In genomic region chr4:84356468-84357153, GRCm38 (mm10) we compare ENCODE assay signal across 13 mouse cellular contexts.
A peak's percentile ranks its signal among the peaks of the same experiment; 100 is the strongest.
DNase-seq lines count a peak whose midpoint lies in the region; ATAC-seq and TF ChIP-seq lines count a peak whose summit lies in the region.
"Had no signal": no experiment of that assay in that cellular context is flagged by ENCODE, and none has a peak within 500 bp of the region (broad histone marks: within the 10 kb centered on the region; RNA-seq: fewer than 3 reads in every experiment).

No protein-coding gene starts in this region.

- H3K27ac ChIP-seq in forebrain, embryonic 11.5 days (ENCODE audit: low read depth, low read length), result peak overlapping the region; percentile 26; the same call in 1 of the 2 replicates
- no peak overlapping the region for H3K27ac ChIP-seq in forebrain, postnatal 0 days (ENCODE audit: low read depth, low read length)
- peak overlapping the region; percentile 76 for H3K27ac ChIP-seq in hindbrain, embryonic 10.5 days
- H3K27ac ChIP-seq in midbrain, embryonic 12.5 days (replicated peaks), result peak overlapping the region; percentile 63
- H3K27ac ChIP-seq: embryonic facial prominence, embryonic 15.5 days; gastrocnemius, adult 2 months had no signal

- H3K9me3 ChIP-seq in forebrain, embryonic 11.5 days (ENCODE audit: control insufficient read depth, low read length), result no peaks in the 10 kb centered on the region
- H3K9me3 ChIP-seq in forebrain, postnatal 0 days (ENCODE audit: low read length), result no peaks in the 10 kb centered on the region
- H3K9me3 ChIP-seq in hindbrain, embryonic 10.5 days, result no peaks in the 10 kb centered on the region
- H3K9me3 ChIP-seq in midbrain, embryonic 12.5 days, result no peaks in the 10 kb centered on the region
- H3K9me3 ChIP-seq: embryonic facial prominence, embryonic 15.5 days had no signal

- WGBS in forebrain, embryonic 11.5 days, result 25% methylated on average over 8 of the region's 8 CpGs
- WGBS in forebrain, postnatal 0 days, result 30% methylated on average over 8 of the region's 8 CpGs
- WGBS in hindbrain, embryonic 10.5 days, result 15% methylated on average over 8 of the region's 8 CpGs
- 15% methylated on average over 8 of the region's 8 CpGs for WGBS in midbrain, embryonic 12.5 days

- no peaks in the 10 kb centered on the region for H3K36me3 ChIP-seq in forebrain, embryonic 11.5 days (ENCODE audit: control insufficient read depth, insufficient read depth, low read length)
- no peaks in the 10 kb centered on the region for H3K36me3 ChIP-seq in forebrain, postnatal 0 days (ENCODE audit: insufficient read depth)
- no peaks in the 10 kb centered on the region for H3K36me3 ChIP-seq in hindbrain, embryonic 10.5 days
- no peaks in the 10 kb centered on the region for H3K36me3 ChIP-seq in midbrain, embryonic 12.5 days
- H3K36me3 ChIP-seq: embryonic facial prominence, embryonic 15.5 days had no signal

- H3K4me2 ChIP-seq in forebrain, embryonic 11.5 days (ENCODE audit: low read depth, low read length, severe bottlenecking), result no peak overlapping the region
- H3K4me2 ChIP-seq in forebrain, postnatal 0 days (ENCODE audit: low read depth), result no peak overlapping the region
- no peak overlapping the region; the same call in 1 of the 2 replicates for H3K4me2 ChIP-seq in midbrain, embryonic 12.5 days (replicated peaks)
- H3K4me2 ChIP-seq: embryonic facial prominence, embryonic 15.5 days had no signal

- peaks cover 6% of the 10 kb centered on the region; the same call in 1 of the 2 replicates for H3K4me1 ChIP-seq in forebrain, embryonic 11.5 days (replicated peaks; ENCODE audit: control insufficient read depth, insufficient read depth, low read length)
- H3K4me1 ChIP-seq in forebrain, postnatal 0 days (ENCODE audit: insufficient read depth), result no peaks in the 10 kb centered on the region
- peaks cover 27% of the 10 kb centered on the region for H3K4me1 ChIP-seq in hindbrain, embryonic 10.5 days (replicated peaks)
- H3K4me1 ChIP-seq in midbrain, embryonic 12.5 days, result peaks cover 20% of the 10 kb centered on the region

- H3K27me3 ChIP-seq in forebrain, embryonic 11.5 days (ENCODE audit: control insufficient read depth, insufficient read depth, low read length), result no peaks in the 10 kb centered on the region
- H3K27me3 ChIP-seq in forebrain, postnatal 0 days (ENCODE audit: insufficient read depth, low read length), result no peaks in the 10 kb centered on the region; the same call in 1 of the 2 replicates
- H3K27me3 ChIP-seq in hindbrain, embryonic 10.5 days (ENCODE audit: insufficient read depth, poor library complexity, severe bottlenecking), result no peaks in the 10 kb centered on the region
- H3K27me3 ChIP-seq in midbrain, embryonic 12.5 days, result no peaks in the 10 kb centered on the region
- H3K27me3 ChIP-seq: embryonic facial prominence, embryonic 15.5 days had no signal

- no peak overlapping the region for H3K9ac ChIP-seq in forebrain, embryonic 11.5 days (ENCODE audit: low read length)
- no peak overlapping the region for H3K9ac ChIP-seq in forebrain, postnatal 0 days
- H3K9ac ChIP-seq in midbrain, embryonic 12.5 days (replicated peaks), result no peak overlapping the region
- H3K9ac ChIP-seq: embryonic facial prominence, embryonic 15.5 days had no signal

- no peak overlapping the region for H3K4me3 ChIP-seq in forebrain, embryonic 11.5 days (ENCODE audit: low read depth, low read length)
- no peak overlapping the region for H3K4me3 ChIP-seq in forebrain, postnatal 0 days (ENCODE audit: low read depth, low read length)
- H3K4me3 ChIP-seq in hindbrain, embryonic 10.5 days, result no peak overlapping the region
- H3K4me3 ChIP-seq in midbrain, embryonic 12.5 days, result no peak overlapping the region
- H3K4me3 ChIP-seq: embryonic facial prominence, embryonic 15.5 days; gastrocnemius, adult 2 months had no signal

- peak; percentile 58 for DNase-seq in forebrain, embryonic 11.5 days (ENCODE audit: low spot score)
- no peak for DNase-seq in forebrain, postnatal 0 days
- DNase-seq in MN1 (ENCODE audit: low spot score), result peak; percentile 31
- peak; percentile 42 for DNase-seq in hindbrain, embryonic 10.5 days (ENCODE audit: low spot score)
- no peak for DNase-seq in frontal cortex, postnatal 25 days (ENCODE audit: low spot score in 2 of 2)
- DNase-seq in cerebellum, adult 9-11 months, result no peak
- DNase-seq: cerebellum, adult 18-20 months; gastrocnemius, adult 2 months; lung, adult 18-20 months had no signal

- peak; percentile 49 for ATAC-seq in forebrain, embryonic 11.5 days (replicated peaks; ENCODE audit: low FRiP score)
- no peak for ATAC-seq in forebrain, postnatal 0 days
- ATAC-seq in midbrain, embryonic 12.5 days (ENCODE audit: low FRiP score, low read depth), result peak; percentile 90
- no peak for ATAC-seq in megakaryocyte-erythroid progenitor cell, adult 5-6 weeks (replicated peaks; ENCODE audit: low FRiP score, low TSS enrichment, poor library complexity, severe bottlenecking)
- ATAC-seq: intestine, postnatal 0 days had no signal

- no peak for TF ChIP-seq CTCF in forebrain, postnatal 0 days (IDR thresholded peaks at IDR 0.05; ENCODE audit: low read depth)

Comparison
In these comparisons a context has a peak if more than half of its experiments do, and no peak if none do; other contexts are left out.
1. ATAC-seq: peak in forebrain, embryonic 11.5 days (single experiment) and midbrain, embryonic 12.5 days (single experiment); none in forebrain, postnatal 0 days (single experiment) and megakaryocyte-erythroid progenitor cell, adult 5-6 weeks (single experiment).
2. DNase-seq: peak in forebrain, embryonic 11.5 days (single experiment), MN1 (single experiment) and hindbrain, embryonic 10.5 days (single experiment); none in forebrain, postnatal 0 days (single experiment), frontal cortex, postnatal 25 days (0 of 2) and cerebellum, adult 9-11 months (single experiment).